Mouse (Mus musculus) hematopoietic stem cell, adult 5-6 weeks (primary cell): ENCODE measurements at regions not wholly inside any gene's neighbourhood (a gene's known extent, or its start where the extent isn't known, plus 50 kb on each side); places are given as distances from the start of the nearest gene placed in this dataset.

Experiments
- ATAC-seq, 2 experiments: fragments of 125-278 bp in 1 of 2; replicated peaks in 1 of 2; 2 replicates each; pipeline ENCODE4 v1.8.0; 2016 to 2017; ENCODE audit warnings: inconsistent platforms in 2 of 2, mild to moderate bottlenecking in 2 of 2, moderate number of reproducible peaks in 2 of 2, low read depth in 1 of 2, moderate TSS enrichment in 1 of 2; ENCODE audit not compliant: low FRiP score in 2 of 2, poor library complexity in 2 of 2, severe bottlenecking in 2 of 2, insufficient read depth in 1 of 2, low TSS enrichment in 1 of 2

DNA sequence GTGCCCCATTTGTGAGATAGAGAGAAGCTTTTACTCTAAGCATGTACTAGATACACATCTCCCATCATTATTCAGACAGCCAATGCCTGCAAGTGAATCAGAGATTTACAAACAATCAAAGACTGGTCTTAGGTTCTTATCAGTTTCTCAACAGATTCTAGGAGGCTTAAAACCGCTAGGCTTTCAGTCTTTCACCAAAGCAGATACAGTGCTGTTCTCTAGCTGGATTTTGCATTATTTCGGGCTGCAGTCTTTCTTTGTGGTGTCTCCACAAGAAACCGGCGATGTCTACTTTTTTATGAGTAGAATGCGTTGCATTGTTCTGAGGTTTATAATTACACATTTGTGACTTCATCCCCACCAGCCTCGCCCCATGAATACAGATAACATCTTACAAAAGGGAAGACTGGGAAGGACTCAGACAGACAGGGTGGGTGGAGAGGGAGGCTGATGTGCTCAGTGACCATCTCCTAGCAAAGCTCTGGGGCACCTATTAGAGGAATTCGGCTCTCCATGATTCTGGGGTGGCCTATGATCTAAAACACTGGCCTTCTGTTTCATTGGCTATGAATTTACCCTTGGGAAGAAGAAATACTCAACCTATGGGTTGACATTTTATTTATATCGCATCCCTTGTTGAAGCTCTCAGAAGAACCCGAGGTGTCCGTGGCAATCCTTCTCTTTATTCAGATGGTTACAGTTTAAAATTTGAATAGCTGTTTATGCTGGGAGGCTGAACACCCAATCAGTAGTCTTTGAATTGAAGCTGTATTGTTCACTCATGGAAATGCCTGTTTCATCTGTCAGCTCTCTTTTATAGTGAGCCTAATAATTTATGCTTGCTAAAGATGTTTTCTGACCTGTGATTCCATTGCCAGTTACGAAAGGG is 343.8 kb downstream of the Tmem161b start:
- ATAC-seq, result no peak

DNA sequence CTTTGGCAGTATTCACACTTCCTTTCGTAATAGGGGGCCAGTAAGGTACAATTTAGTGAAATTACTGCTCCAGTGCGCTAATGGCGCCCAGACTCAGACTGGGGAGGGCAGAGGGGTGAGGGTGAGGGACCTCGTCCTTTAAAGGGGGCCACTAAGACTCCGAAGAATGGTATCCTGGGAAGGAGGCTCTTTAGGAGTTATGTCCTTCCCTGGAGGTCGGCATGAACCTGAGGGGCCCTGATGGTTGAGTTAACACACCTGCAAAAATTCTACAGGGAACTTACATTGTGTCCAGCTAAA is 344.4 kb downstream of the Tmem161b start:
- no peak for ATAC-seq

DNA sequence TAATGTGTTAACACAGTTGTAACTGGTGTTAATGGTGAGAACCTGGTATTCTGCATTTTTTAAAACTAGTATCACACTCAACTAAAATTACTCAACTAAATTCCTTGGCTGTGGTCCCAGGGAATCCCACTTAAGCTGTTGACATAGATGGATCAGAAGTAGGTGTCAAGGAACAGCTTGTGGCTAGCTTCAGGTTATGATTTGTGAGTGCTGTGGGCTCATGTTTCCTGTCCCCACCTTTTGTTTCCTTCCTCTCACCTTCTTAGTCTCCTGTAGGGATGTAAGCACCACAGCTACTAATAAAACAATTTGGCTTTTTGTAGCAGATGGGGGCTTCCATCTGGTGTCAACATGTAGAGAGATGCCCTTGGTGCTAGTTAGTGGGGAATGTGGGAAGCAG is 347.3 kb downstream of the Tmem161b start:
- ATAC-seq, result no peak

DNA sequence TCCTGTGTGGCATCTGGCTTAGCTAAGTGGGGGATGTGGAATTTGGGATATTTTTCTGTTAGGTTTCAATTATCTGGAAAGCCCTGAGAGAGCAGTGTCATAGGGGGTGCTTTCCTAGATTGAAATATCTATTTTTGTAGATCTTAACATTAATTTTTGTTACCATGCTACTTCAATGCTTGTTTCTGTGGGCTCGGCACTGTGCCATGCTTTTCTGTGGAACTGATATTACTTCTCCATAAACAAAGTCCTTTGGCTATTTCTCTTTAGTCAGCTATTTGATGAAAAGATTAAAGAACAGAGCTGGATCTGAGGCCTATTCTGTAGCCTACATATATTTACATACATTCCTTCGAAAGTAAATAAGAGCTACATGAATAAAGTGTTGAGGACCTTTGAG is 348.1 kb downstream of the Tmem161b start:
- no peak for ATAC-seq

DNA sequence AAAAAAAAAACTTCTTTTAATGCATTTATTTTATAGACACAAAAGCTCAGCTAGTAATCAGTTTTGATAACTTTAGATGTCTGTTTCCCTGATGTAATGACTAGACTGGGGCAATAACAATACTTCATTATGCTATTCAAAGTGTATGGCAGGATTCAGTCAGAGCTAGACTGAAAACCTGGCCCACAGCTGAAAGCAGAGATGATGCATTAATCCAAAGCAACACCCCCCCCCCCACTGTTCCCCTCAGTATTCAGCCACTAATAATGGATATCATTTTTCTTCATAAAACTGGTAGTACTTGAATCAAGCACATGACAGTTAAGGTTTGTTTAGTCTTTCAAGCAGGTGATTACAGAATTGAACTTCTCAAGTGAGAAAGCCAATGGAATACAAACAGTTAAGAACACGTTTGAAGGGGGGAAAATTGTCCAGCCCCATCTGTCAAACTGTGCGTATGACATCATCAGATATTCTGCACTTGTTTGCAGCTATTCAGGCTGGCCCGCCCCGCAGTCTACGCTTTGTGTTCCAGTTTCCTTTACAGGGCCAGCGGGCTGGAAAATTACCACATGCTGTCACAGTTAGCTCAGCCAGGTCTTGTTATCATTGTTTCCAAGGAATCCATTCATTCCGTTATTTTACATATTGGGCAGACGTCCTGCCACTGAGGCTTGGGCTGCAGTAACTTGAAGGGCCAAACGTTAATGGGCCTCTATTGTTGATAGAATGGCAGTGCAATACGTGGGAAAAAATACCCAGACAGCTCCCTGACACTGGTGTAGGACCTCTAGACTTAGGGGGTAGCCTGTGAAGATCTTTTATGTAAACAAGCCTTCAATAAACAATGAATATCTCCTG is 349.1 kb downstream of the Tmem161b start:
- ATAC-seq, result no peak

DNA sequence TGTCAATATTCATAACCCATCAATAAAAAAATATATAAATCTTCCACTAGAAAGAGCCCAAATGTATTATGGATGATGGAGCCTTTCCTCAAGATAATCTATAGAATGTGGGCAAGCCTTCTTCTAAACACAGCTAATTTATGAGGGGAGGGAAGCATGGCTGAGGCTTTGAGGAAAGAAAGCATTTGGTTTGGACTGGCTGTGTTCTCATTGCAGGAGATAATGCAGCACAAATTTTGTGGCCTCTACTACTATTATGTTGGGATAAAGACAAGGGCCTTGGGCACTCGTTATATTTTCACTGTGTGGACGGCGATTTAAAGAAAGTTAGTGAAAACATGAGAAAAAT is 349.7 kb downstream of the Tmem161b start:
- ATAC-seq, result no peak

DNA sequence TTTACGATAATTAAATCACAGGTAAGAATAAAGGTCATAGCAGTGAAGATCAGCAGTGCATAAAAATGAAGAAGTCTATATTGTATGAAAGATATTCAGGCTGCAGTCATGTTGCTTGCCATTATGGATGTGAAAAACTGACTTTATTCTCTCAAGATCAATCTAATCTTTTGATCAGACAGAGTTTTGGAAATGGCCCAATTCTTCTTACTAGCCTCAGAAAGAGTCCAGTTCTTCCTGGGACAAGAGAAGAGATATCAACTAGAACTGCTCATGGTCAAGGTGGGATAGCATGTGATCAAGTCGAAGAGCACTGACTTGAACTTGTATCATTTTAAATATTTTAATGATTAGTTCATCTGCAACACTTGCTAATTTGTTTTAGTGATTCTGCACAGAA is 350.1 kb downstream of the Tmem161b start:
- no peak for ATAC-seq

DNA sequence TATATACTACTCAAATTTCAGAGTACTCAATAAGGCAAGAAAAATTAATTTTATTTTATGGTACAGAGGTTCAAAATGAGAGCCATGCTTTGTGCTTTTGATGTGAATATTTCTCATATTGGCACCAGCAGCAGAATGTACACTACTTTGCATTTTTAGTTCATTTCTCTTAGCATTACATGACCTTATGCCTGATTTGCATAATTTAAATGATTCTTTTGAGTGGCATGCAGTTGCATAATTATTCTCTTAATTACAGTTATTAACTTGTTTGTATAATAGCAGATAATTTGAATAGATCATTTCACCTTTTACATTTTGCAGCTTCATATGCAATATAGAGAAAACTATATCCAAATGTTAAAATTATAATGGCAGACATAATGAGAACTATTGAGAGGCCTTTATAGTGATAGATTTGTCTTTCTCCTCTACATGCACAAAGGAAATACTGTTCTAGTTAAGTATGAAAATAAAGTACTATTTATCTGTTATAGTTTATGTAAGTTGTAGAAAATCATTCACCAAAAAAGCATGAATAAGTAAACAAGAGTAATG is 374.6 kb downstream of the Tmem161b start:
- ATAC-seq, result no peak

DNA sequence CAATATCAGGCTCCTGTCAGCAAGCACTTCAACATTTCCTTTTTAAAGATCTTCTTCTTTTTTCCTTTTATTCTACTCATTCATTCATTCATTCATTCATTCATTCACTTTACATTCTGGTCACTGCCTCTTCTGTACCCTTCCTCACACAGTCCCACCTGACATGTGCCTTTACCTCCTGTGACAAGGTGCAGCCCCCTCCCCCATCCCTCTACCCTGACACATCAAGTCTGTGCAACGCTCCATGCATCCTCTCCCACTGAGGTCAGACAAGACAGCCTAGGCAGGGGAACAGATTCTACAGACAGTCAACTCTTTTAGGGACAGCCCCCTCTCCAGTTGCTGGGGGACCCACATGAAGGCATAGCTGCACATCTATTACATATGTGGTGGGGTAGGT is 380.5 kb downstream of the Tmem161b start:
- no peak for ATAC-seq

DNA sequence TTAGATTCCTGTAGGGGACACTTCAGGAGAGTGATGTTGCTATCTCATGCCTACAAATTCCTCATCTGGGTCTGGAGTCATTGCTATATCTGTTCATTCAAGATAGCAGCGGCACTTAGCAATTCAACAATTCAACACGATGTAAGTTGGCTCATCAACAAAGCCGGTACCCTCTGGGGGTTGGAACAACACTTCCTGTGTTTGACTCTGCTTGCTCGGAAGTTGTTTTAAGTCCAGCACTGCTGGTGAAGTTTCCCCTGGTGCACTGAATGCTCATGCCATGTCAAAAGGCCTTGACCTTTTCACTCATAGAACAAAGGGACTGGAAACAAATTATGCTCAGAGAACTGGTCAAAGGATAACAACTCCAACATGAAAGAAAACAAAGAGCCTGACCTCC is 390.4 kb downstream of the Tmem161b start:
- ATAC-seq, result no peak

DNA sequence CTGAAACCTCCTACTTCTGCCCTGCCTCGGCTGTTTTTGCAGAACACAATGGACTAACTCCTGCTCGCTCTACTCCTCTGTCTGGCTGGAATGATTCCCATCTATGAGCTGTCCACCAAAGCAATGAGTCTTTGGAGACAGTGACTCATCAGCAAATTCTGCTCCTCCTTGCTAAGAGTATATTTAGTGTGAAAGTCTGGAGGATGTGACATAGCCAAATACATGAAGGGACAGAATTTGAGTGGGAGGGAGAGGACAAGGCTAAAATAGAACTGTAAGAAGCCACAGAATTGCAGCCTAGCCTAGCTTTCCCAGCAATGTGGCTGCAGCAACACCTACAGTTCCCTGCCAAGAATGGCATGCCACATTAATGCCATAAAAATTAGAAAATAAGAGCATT is 390.9 kb downstream of the Tmem161b start:
- no peak for ATAC-seq

DNA sequence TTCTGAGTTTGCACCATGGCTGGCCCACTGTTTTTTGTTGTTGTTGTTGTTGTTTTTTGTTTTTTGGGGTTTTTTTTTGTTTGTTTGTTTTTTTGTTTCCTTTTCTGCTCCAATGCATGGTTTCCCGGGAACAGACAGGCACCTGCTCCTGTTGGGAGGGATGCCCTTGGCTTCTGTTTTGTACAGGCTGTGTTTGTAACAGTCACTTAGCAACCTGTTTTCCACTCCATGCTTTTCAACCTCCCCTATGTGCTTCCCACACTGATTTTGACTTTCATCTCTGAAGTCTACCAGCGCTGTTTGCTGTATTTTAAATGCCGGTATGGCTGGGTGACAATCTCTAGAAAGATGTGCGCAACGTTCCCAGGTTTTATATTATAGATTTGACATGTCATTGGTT is 402.6 kb downstream of the Tmem161b start:
- ATAC-seq, result no peak

DNA sequence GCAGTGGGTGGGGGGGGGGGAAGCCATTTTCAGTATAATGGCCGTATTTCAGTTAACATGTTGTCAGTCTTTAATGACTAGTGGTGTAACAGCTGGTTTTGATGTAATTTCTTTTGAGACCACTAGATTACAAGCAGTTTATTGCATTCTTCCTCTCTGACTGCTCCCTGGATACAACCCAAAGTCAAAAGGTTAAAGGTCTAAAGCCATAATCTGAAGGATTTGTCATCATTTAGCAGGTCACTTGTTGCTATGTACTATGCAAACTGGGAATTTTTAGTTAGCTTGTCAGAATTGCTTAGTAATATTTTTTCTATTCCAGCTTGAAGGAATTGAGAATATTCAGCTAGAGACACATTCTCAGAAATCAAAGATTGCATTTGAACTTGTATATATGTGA is 403.4 kb downstream of the Tmem161b start:
- no peak for ATAC-seq

DNA sequence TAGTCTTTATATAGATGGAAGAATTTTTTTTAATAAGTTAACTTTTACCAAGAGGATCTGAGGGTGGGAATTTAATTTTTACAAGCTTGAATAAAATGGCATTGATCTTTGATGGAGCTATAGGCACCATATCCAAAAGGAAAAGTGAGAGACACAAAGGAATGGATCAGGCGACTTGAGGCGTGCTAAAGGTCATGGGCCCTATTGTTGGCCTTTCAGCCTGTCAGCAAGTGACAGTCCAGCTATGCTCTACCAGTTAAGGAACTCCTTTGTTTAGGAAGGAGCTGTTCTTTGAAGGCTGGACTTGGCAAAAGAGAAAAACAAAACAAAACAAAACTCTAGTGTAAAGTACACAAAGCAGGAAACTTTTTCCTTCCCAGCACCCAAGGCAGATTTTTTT is 403.8 kb downstream of the Tmem161b start:
- no peak for ATAC-seq

DNA sequence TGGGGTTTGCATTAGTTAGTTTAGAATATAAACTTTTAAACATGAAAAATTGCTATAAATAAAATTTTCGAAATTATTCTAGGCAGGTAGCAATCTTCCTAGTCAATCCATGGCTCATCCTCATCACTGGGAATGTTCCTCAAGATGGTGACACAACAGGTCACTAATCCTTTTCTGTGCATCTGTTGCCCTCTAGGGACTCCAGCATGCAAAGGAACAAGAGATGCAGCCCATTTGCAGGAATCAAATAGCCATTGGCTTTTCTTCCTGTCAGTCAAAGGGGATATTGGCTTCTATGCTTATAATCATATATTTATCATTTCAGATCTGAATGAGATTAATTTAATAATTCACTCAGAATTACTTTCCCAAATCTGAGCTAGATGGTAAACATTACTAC is 404.3 kb downstream of the Tmem161b start:
- no peak for ATAC-seq

DNA sequence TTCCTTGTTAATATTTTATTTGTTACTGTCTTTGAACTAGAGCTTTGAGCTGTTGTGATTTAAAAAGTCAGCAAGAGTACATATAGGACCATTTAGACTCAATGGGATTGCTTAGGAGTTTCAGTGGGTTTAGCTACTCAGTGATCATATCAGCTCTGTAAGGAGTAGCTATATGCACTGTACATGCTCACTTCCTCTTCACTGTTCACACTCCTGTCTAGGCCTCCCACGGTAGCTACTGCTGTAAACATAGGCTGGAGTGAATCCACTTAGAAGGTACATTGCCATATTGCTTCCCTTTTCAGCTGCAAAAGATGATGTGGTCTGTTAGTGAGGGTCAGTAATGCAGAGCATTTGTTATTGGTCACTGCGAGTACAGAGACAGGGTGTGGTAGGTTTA is 408.6 kb downstream of the Tmem161b start:
- ATAC-seq, result 0 out of 4 replicates have a peak, but pooled peaks of 1 of the 2 experiments have one; percentile 37

DNA sequence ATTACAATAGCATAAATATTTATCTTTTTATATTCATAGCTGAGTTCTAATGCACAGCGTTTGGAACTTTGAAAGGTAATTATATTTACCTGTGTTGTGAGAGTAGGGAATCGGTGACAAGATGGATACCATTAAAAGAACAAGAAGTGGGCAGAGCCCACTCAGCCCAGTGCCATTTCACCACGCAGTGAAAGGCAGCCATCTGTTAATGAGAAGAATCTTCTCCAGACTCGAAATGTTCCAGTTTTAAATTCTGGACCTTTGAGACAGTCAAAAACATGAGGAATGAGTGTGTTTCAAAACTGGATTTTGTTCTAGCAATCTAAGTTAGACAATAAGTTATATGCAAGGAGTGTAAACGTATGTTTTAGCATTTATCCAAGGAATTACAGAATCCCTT is 410.4 kb downstream of the Tmem161b start:
- ATAC-seq, result no peak

DNA sequence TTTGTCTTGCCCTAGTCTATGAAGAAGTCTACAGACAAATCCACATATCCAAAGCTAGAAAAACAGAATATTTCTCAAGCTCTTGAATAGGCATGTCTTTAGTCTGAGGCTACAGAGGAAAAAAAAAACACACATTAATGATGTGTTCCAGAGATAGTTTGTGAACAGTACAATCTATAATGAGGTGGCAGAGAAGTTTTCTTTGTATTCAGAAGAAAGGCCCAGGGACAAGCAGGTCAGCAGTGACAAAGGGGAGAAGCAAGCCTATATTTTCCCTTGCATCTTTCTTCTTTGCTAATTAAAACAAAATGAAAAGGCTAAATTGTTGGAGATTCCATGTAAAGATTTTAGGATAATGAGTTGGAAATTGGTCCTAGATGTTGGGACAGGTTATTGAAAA is 414.7 kb downstream of the Tmem161b start:
- ATAC-seq, result no peak
